Mouse (Mus musculus) liver, embryonic 16.5 days (tissue): ENCODE results near the gene Adad1. TPM values are rescaled to one million over a fixed set of nuclear protein-coding genes. Genes with fewer than 3 reads are reported as not detected.
A peak's percentile ranks its signal among the peaks of the same experiment; 100 is the strongest.

ENCODE experiments used
- ATAC-seq: fragments of 200-750 bp; cut with Nextera tagmentation; 2 replicates; pipeline ENCODE4 v1.8.0; 2017; ENCODE audit warnings: low read depth, mild to moderate bottlenecking, moderate number of reproducible peaks, moderate library complexity
- H3K27ac ChIP-seq: fragments of 300-500 bp; sonication (generic); 2 replicates; pipeline ENCODE4 v1.5.1; 2014; ENCODE audit warnings: mild to moderate bottlenecking, low read length
- H3K27me3 ChIP-seq: fragments of 300-500 bp; sonication (generic); 2 replicates; pipeline ENCODE4 v1.6.1; 2014; ENCODE audit warnings: low read depth, low read length, mixed read lengths; ENCODE audit not compliant: control insufficient read depth, insufficient read depth
- H3K36me3 ChIP-seq: fragments of 300-500 bp; sonication (generic); 2 replicates; pipeline ENCODE4 v1.6.1; 2014; ENCODE audit warnings: mild to moderate bottlenecking; ENCODE audit not compliant: control insufficient read depth, insufficient read depth
- H3K4me1 ChIP-seq: fragments of 300-500 bp; sonication (generic); 2 replicates; pipeline ENCODE4 v1.6.1; 2014; ENCODE audit warnings: low read depth, low read length, mixed read lengths; ENCODE audit not compliant: control insufficient read depth
- H3K4me2 ChIP-seq: fragments of 300-500 bp; sonication (generic); 2 replicates; pipeline ENCODE4 v1.6.1; 2014; ENCODE audit warnings: low read depth, low read length, mixed read lengths
- H3K4me3 ChIP-seq: fragments of 300-500 bp; sonication (generic); 2 replicates; pipeline ENCODE4 v1.5.1; 2014; ENCODE audit warnings: low read depth, mild to moderate bottlenecking, low read length
- H3K9ac ChIP-seq: fragments of 300-500 bp; sonication (generic); 2 replicates; pipeline ENCODE4 v1.6.1; 2014; ENCODE audit warnings: low read depth, low read length
- H3K9me3 ChIP-seq: fragments of 300-500 bp; sonication (generic); replicated peaks from 2 replicates; pipeline ENCODE4 v1.6.1; 2016; ENCODE audit warnings: low read length; ENCODE audit not compliant: control insufficient read depth
- WGBS: fragments of 180-500 bp; shearing (Covaris S2); extraction: QIAGEN DNeasy Blood & Tissue Kit; methylation state at CpG from one replicate; pipeline ENCODE4 v1.1.7; 2014; ENCODE audit not compliant: insufficient replicate concordance; 5-methylcytosine and 5-hydroxymethylcytosine counted together
- polyA plus RNA-seq: library from polyadenylated mRNA; unstranded; fragments of >200 nt; fragmentation: Nextera tagmentation; extraction: Ambion mirVana; gene quantifications from 2 replicates; pipeline ENCODE4 v1.2.1, GENCODE M21; 2015

The Adad1 gene
- polyA plus RNA-seq, 1 experiment from 2014 or later: 0.09 TPM

DNA sequence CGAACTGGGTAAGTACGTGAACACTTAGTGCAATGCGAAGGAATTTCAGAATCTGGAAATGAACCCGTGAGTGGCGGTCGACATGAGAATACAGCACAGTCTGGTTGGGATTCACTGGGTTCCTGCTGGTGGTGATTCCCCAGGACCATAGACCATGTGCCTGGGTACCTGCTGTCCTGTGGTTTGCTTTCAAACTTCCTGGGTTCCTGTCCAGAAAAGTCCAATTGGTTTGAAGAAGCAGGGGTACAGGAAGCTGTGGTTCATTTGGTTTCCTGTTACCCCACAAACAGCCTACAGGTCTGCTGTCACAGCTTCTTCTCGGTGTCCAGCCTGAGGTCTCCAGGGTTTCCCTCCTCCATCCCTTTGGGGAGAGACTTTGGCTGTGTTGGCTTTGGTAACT lies 89.7 kb downstream of the Adad1 start:
- H3K36me3 ChIP-seq: no peaks in the 10 kb centered on the region
- H3K4me2 ChIP-seq: no peak overlapping the region
- H3K27ac ChIP-seq: no peak overlapping the region
- H3K4me3 ChIP-seq: no peak overlapping the region
- H3K9me3 ChIP-seq: no peaks in the 10 kb centered on the region
- WGBS: 55% methylated on average over 7 of the region's 7 CpGs
- H3K27me3 ChIP-seq: no peaks in the 10 kb centered on the region
- no peak overlapping the region for H3K9ac ChIP-seq
- H3K4me1 ChIP-seq: peaks cover 13% of the 10 kb centered on the region
- ATAC-seq: no peak

DNA sequence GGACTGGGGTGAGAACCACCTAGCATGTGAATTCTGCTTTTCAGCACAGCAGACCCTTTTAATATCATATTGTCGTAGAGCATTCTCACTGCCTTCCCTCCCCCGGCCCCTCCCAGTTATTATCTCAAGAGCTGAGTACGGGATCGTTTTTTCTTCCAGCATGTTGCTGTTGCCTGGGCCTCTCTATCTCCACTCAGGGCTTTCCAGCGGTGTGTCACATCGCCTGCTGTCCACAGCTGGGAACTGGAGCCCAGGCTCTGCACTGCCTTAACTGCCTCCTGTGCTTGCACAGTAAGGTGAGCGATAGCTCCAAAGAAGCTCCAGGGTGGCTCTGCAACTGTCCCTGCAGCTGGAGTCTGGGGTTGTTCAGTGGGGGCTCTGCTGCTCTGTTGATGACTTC lies 91.1 kb downstream of the Adad1 start:
- Histone ChIP-seq H3K9me3 (no peaks in the 10 kb centered on the region), H3K4me3 (no peak overlapping the region), H3K27me3 (no peaks in the 10 kb centered on the region), H3K4me1 (peaks cover 14% of the 10 kb centered on the region), H3K4me2 (peak overlapping the region; percentile 14; the same call in 1 of the 2 replicates), H3K9ac (no peak overlapping the region), H3K36me3 (no peaks in the 10 kb centered on the region), H3K27ac (no peak overlapping the region)
- whole genome bisulfite sequencing: 32% methylated on average over 7 of the region's 7 CpGs
- ATAC-seq: peak; percentile 68

GRCm38 (mm10) chr3:37157082-37157481 lies 93.8 kb downstream of the Adad1 start:
- 15% methylated on average over 8 of the region's 8 CpGs for WGBS
- peak; percentile 55 for ATAC-seq
- Histone ChIP-seq H3K9me3 (no peaks in the 10 kb centered on the region), H3K9ac (no peak overlapping the region), H3K27ac (peak overlapping the region; percentile 14; the same call in 1 of the 2 replicates), H3K4me2 (0 out of 2 replicates have a peak overlapping the region, but pooled peaks have one; percentile 0), H3K4me3 (no peak overlapping the region), H3K36me3 (no peaks in the 10 kb centered on the region), H3K27me3 (no peaks in the 10 kb centered on the region), H3K4me1 (peaks cover 14% of the 10 kb centered on the region)

GRCm38 (mm10) chr3:37158246-37158645 lies 94.9 kb downstream of the Adad1 start:
- Histone ChIP-seq H3K36me3 (no peaks in the 10 kb centered on the region), H3K9ac (no peak overlapping the region), H3K4me1 (peaks cover 14% of the 10 kb centered on the region), H3K27me3 (no peaks in the 10 kb centered on the region), H3K27ac (no peak overlapping the region), H3K9me3 (no peaks in the 10 kb centered on the region), H3K4me2 (no peak overlapping the region), H3K4me3 (no peak overlapping the region)
- ATAC-seq: peak; percentile 23; the same call in 1 of the 2 replicates
- WGBS: 59% methylated on average over 3 of the region's 3 CpGs

- 65% methylated on average over 4 of the region's 4 CpGs for WGBS
- Histone ChIP-seq H3K4me2 (no peak overlapping the region), H3K4me3 (no peak overlapping the region), H3K27ac (no peak overlapping the region), H3K9me3 (no peaks in the 10 kb centered on the region), H3K9ac (no peak overlapping the region), H3K4me1 (peaks cover 11% of the 10 kb centered on the region), H3K27me3 (no peaks in the 10 kb centered on the region), H3K36me3 (no peaks in the 10 kb centered on the region)
- no peak for ATAC-seq
Observed at GRCm38 (mm10) chr3:37161096-37161495, 97.8 kb downstream of the Adad1 start.

DNA sequence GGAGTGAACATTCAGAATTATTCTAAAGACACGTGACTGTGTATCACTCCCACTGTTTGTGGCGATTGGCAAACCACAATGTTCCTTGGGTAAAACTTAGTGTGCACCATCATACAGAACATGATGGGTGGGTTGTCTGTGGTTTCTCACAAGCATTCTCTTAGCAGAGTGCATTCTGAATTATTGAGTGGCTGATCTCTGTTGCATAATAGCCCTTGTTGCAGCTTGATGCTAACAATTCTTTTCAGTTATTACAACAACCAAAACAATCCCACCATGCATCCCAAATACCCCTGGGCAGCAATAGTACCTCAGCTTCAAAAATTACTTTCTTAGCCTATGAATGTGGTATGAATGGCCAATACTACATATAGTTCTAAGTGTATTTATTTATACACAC lies 106.0 kb downstream of the Adad1 start:
- H3K4me1 ChIP-seq: no peaks in the 10 kb centered on the region
- ATAC-seq: no peak
- H3K27me3 ChIP-seq: no peaks in the 10 kb centered on the region
- H3K9me3 ChIP-seq: no peaks in the 10 kb centered on the region
- H3K27ac ChIP-seq: no peak overlapping the region
- H3K4me2 ChIP-seq: no peak overlapping the region
- no peak overlapping the region for H3K9ac ChIP-seq
- no peak overlapping the region for H3K4me3 ChIP-seq
- H3K36me3 ChIP-seq: no peaks in the 10 kb centered on the region
- WGBS: 55% methylated on average over 2 of the region's 2 CpGs

Other genes with a start within 250 kb of the Adad1 start
- gene 4932438A13Rik, start 200.4 kb upstream of the Adad1 start, polyA plus RNA-seq: 18.4 and 19.5 TPM in 2 replicates
- 0.14 TPM in 1 of 2 replicates, not detected in the other for gene Il2, start 62.4 kb downstream of the Adad1 start, polyA plus RNA-seq
- not detected in 2 replicates for gene Il21, start 169.1 kb downstream of the Adad1 start, polyA plus RNA-seq
- gene Bbs12, start 249.0 kb downstream of the Adad1 start, polyA plus RNA-seq: 2.0 and 2.2 TPM in 2 replicates
- gene Cetn4, start 249.2 kb downstream of the Adad1 start, polyA plus RNA-seq: 0.95 and 1.1 TPM in 2 replicates